Mouse (Mus musculus) layer of hippocampus, adult 6 months (tissue): ENCODE data around the gene Plekhj1. TPM values are rescaled to one million over a fixed set of nuclear protein-coding genes. Genes with fewer than 3 reads are reported as not detected.

Source experiments
- long read RNA-seq, 2 experiments: library from polyadenylated mRNA; unstranded; transcript quantifications; one replicate each; pipeline ENCODE4 v2.0.0; 2019 to 2020
- microRNA-seq: library from miRNA; unstranded; fragments of <30 nt; microRNA quantifications from one replicate; pipeline ENCODE4 v1.2.0, GENCODE M21; 2020
- polyA plus RNA-seq: library from polyadenylated mRNA; unstranded; fragments of <200 nt; fragmentation: Nextera tagmentation; gene quantifications from 2 replicates; pipeline ENCODE4 v1.2.3, GENCODE M21; 2021

Gene Plekhj1
- 96.0 and 103 TPM in 2 replicates for polyA plus RNA-seq
- long read RNA-seq, experiment 1, transcript Plekhj1-201 (6 exons, 1,260 nt) = major isoform, 89 of 115 reads
- long read RNA-seq, experiment 1, partial matches to known transcripts = 12 of 115 reads
- long read RNA-seq, experiment 1, other reads (novel, unspliced or antisense) = 11 of 115 reads
- long read RNA-seq, experiment 2, transcript Plekhj1-201 (6 exons, 1,260 nt) = major isoform, 20 of 43 reads
- long read RNA-seq, experiment 2, partial matches to known transcripts = 9 of 43 reads
- long read RNA-seq, experiment 2, other reads (novel, unspliced or antisense) = 11 of 43 reads

GRCm38 (mm10) chr10:80798150-80799006, at the start of gene Plekhj1, which contains the start of gene Sf3a2:
TSS of gene Plekhj1 (minus strand) at chr10:80798626.
TSS of gene Sf3a2 (plus strand) at chr10:80798198.

GRCm38 (mm10) chr10:80843931-80844547, 45.6 kb upstream of the Plekhj1 start, which contains the start of gene Lingo3:
TSS of gene Lingo3 (minus strand) at chr10:80844039.

GRCm38 (mm10) chr10:80826151-80827062, 28.0 kb upstream of the Plekhj1 start, which contains the start of gene Oaz1:
TSS of gene Oaz1 (plus strand) at chr10:80826656.

GRCm38 (mm10) chr10:80813366-80813765, 14.9 kb upstream of the Plekhj1 start, which contains the start of gene Jsrp1:
TSS of gene Jsrp1 (minus strand) at chr10:80813498.

GRCm38 (mm10) chr10:80804916-80805315, 6.5 kb upstream of the Plekhj1 start, which contains the start of gene Amh:
TSS of gene Amh (plus strand) at chr10:80805243.

GRCm38 (mm10) chr10:80754594-80755290, 43.7 kb downstream of the Plekhj1 start, which contains the start of gene Dot1l:
TSS of gene Dot1l (plus strand) at chr10:80755206.

Small RNA genes within 50 kb of the gene (microRNA-seq; reads per million reads assigned to microRNA genes)
- gene Mir1982 = 24.5 reads per million, percentile 43 among the genes with 10 or more reads in this experiment

Other genes with a start within 250 kb of the Plekhj1 start
- gene Rexo1, start 237.1 kb downstream of the Plekhj1 start, polyA plus RNA-seq = 19.5 and 19.8 TPM in 2 replicates
- 7.5 and 8.9 TPM in 2 replicates for gene Klf16, start 221.3 kb downstream of the Plekhj1 start, polyA plus RNA-seq
- 42.4 and 50.1 TPM in 2 replicates for gene Abhd17a, start 208.3 kb downstream of the Plekhj1 start, polyA plus RNA-seq
- gene Scamp4, start 195.8 kb downstream of the Plekhj1 start, polyA plus RNA-seq = 116 and 118 TPM in 2 replicates
- gene Adat3, start 195.7 kb downstream of the Plekhj1 start, polyA plus RNA-seq = 3.0 and 3.2 TPM in 2 replicates
- 0.23 and 0.29 TPM in 2 replicates for gene Gm49322, start 192.6 kb downstream of the Plekhj1 start, polyA plus RNA-seq
- gene Csnk1g2, start 175.8 kb downstream of the Plekhj1 start, polyA plus RNA-seq = 18.6 and 20.5 TPM in 2 replicates
- 22.4 and 26.9 TPM in 2 replicates for gene Btbd2, start 141.6 kb downstream of the Plekhj1 start, polyA plus RNA-seq
- gene Mknk2, start 120.5 kb downstream of the Plekhj1 start, polyA plus RNA-seq = 3.6 and 3.8 TPM in 2 replicates
- 9.3 and 10.8 TPM in 2 replicates for gene Mob3a, start 96.6 kb downstream of the Plekhj1 start, polyA plus RNA-seq
- gene Izumo4, start 96.4 kb downstream of the Plekhj1 start, polyA plus RNA-seq = 46.9 and 47.1 TPM in 2 replicates
- gene Ap3d1, start 56.4 kb downstream of the Plekhj1 start, polyA plus RNA-seq = 51.0 and 52.8 TPM in 2 replicates
- 1.5 and 1.6 TPM in 2 replicates for gene Dot1l, start 43.4 kb downstream of the Plekhj1 start, polyA plus RNA-seq
- 9.3 and 13.8 TPM in 2 replicates for gene Sf3a2, start 428 bp downstream of the Plekhj1 start, polyA plus RNA-seq
- not detected in 2 replicates for gene Amh, start 6.6 kb upstream of the Plekhj1 start, polyA plus RNA-seq
- 7.5 and 7.7 TPM in 2 replicates for gene Jsrp1, start 14.9 kb upstream of the Plekhj1 start, polyA plus RNA-seq
- gene Oaz1, start 28.0 kb upstream of the Plekhj1 start, polyA plus RNA-seq = 2,817 and 2,885 TPM in 2 replicates
- 19.6 and 26.3 TPM in 2 replicates for gene Lingo3, start 45.4 kb upstream of the Plekhj1 start, polyA plus RNA-seq
- gene Lsm7, start 56.6 kb upstream of the Plekhj1 start, polyA plus RNA-seq = 326 and 354 TPM in 2 replicates
- gene Sppl2b, start 56.6 kb upstream of the Plekhj1 start, polyA plus RNA-seq = 16.5 and 20.9 TPM in 2 replicates
- gene Tmprss9, start 73.2 kb upstream of the Plekhj1 start, polyA plus RNA-seq = 0.33 and 0.35 TPM in 2 replicates
- 632 and 637 TPM in 2 replicates for gene Timm13, start 102.3 kb upstream of the Plekhj1 start, polyA plus RNA-seq
- gene Lmnb2, start 119.6 kb upstream of the Plekhj1 start, polyA plus RNA-seq = 3.1 and 3.8 TPM in 2 replicates
- gene Gadd45b, start 131.4 kb upstream of the Plekhj1 start, polyA plus RNA-seq = 12.5 and 16.0 TPM in 2 replicates
- gene Gng7, start 216.3 kb upstream of the Plekhj1 start, polyA plus RNA-seq = 55.3 and 58.1 TPM in 2 replicates
- 47.4 and 57.4 TPM in 2 replicates for gene Diras1, start 227.0 kb upstream of the Plekhj1 start, polyA plus RNA-seq
- 33.3 and 38.9 TPM in 2 replicates for gene Slc39a3, start 238.8 kb upstream of the Plekhj1 start, polyA plus RNA-seq